Mouse (Mus musculus): ENCODE data around the gene Morn3.

- TF ChIP-seq JUND (conservative IDR thresholded peaks at IDR 0.05; ENCODE audit: low read depth, low read length) (no peak), CTCF (conservative IDR thresholded peaks at IDR 0.05 in 1 of 2, IDR thresholded peaks at IDR 0.05 in 1 of 2; ENCODE audit: low read depth in 2 of 2, low read length in 2 of 2) (no peak), EP300 (IDR thresholded peaks at IDR 0.05; ENCODE audit: low read length) (no peak), MAX (IDR thresholded peaks at IDR 0.05; ENCODE audit: low read length) (no peak), POLR2A (IDR thresholded peaks at IDR 0.05; ENCODE audit: low read depth, low read length) (no peak), MYC (IDR thresholded peaks at IDR 0.05; ENCODE audit: low read depth, low read length) (no peak), KAT2A (IDR thresholded peaks at IDR 0.05; ENCODE audit: insufficient replicate concordance, low read length) (no peak), CHD2 (IDR thresholded peaks at IDR 0.05; ENCODE audit: low read length) (no peak), CHD1 (IDR thresholded peaks at IDR 0.05; ENCODE audit: low read depth, low read length) (no peak), JUN (IDR thresholded peaks at IDR 0.05; ENCODE audit: insufficient read depth, low read depth, low read length) (no peak)
Observed at GRCm38 (mm10) chr5:122991350-122992004, 55.3 kb downstream of the Morn3 start.
